Mouse (Mus musculus): ENCODE data around the gene Arhgdib.
A peak's percentile ranks its signal among the peaks of the same experiment; 100 is the strongest.

The Arhgdib gene

DNA sequence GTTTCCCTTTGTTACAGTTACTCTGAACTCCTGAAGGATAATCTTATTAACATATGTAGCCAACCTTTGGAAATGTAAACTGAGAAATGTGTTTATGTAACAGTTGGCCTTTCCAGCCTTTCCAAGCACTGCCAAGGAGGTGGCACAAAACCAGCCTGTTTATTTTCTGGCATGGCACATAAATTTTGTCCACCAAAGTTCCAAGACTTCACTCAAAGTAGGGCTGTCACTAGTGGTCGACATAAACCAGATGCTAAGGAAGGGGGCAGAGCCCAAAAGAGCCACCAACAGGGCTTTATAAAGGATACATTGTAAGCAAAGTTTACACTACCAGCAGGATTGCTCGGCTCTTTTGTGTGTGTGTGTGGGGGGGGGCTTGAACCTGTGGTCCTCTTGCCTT, 23.8 kb downstream of the Arhgdib start:
- no peak for DNase-seq

GRCm38 (mm10) chr6:136915721-136916395, 25.8 kb downstream of the Arhgdib start:
- peak; percentile 42 for DNase-seq

GRCm38 (mm10) chr6:136914234-136914633, 27.5 kb downstream of the Arhgdib start:
- no peak for DNase-seq

- DNase-seq: peak; percentile 69
Observed at GRCm38 (mm10) chr6:136913384-136914126, 28.1 kb downstream of the Arhgdib start.

GRCm38 (mm10) chr6:136912751-136913265, 28.9 kb downstream of the Arhgdib start:
- DNase-seq: no peak

- DNase-seq: peak; percentile 62
Observed at GRCm38 (mm10) chr6:136910247-136910890, 31.3 kb downstream of the Arhgdib start.

DNA sequence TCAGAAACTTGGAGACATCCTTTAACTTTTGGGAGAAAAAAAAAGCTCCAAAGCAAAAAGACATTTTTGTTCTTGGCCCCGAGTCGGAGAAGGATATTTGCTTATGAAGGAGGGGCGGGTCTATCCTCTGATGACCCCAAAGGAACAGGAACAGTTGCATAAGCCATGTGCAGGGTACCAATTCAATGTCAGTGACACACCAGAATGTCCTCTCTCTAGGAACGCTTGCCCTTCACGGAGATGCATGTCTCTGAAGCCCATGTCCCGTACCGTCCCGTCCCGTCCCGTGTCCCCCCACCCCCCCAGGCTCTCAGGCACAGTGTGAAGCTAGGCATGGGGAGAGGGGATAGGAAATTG, 34.8 kb downstream of the Arhgdib start:
- DNase-seq: no peak

- no peak for DNase-seq
Observed at GRCm38 (mm10) chr6:136906283-136906936, 35.3 kb downstream of the Arhgdib start.

- no peak for DNase-seq
Observed at GRCm38 (mm10) chr6:136903885-136904470, 37.7 kb downstream of the Arhgdib start.

DNA sequence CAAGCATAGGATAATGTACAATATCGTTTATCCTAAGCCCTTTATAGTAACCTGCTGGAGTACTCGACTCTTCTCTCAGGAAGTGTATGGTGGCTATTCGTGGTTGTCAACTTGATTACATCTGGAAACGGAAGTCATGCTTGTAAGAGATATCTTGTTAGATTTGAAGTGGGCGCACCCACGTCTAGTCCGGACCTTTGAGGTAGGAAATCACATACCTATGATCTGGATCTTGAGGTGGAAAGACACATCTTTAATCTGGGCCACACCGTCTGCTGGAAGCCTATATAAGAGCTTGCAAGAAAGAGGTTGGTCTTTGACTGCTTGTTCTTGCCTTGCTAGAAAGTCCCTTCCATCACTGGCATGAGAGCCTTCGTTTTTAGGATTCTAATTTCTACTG, 39.2 kb downstream of the Arhgdib start:
- DNase-seq: no peak

GRCm38 (mm10) chr6:136901010-136901409, 40.7 kb downstream of the Arhgdib start:
- DNase-seq: no peak

GRCm38 (mm10) chr6:136900369-136901009, 41.2 kb downstream of the Arhgdib start:
- DNase-seq: no peak

- DNase-seq: no peak
Observed at GRCm38 (mm10) chr6:136898954-136899353, 42.7 kb downstream of the Arhgdib start.

GRCm38 (mm10) chr6:136898222-136898621, 43.5 kb downstream of the Arhgdib start:
- peak; percentile 43 for DNase-seq

DNA sequence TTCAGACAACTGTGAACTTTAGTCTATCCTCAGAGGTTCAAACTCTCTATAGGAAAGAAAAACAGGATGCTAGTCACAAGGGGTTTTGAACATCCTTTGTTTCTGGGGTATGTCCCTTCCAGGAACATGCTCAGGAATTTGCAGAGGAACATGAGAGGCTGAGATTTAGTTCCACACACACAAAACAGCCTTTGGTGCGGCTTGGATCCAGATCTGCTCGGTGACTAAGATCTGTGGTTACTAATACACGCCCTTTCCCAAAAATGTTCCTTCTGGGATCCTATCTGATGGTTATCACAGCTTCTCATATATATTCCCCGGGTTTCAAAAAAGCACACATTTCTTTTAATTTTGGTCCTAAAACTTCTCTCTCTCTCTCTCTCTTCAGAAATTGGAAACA, 43.9 kb downstream of the Arhgdib start:
- no peak for DNase-seq

DNA sequence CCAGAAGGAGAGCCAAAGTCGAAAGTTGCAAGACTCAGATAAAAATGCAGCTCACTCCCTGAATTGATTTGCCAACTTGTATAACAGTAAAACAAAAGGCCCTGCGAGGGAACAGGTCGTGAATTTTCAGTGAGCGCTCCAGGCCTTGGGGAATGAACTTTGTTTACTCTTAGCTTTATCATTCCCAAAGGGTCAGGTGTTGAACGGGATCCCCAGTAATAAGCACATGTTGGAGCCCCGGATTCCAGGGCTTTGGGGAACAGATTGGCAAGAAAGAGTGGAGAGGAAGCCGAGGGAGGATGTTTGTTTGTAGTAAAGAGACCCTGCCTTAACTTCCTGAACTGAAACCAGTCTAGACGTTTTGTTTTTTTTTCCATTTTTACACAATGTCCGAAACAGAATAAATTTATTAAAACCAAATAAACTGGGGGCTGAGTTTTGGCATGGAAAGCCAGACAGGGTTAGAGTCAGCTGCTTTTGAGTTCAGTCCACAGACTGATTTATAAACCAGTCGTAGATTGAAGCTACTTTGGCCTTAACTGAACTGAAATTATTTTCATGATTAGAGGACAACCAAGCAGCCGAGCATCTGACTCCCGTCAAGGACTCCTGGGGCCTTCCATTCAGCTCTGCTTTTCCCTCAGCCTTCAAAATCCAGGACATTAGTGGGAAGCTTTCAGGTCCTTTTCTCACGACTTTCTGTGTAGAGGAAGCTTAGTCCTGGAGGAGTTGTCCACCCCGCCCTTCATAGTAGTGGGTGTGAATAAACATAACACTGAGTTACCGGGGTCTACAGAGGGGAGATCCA, 47.0 kb downstream of the Arhgdib start:
- peak; percentile 69 for DNase-seq

- DNase-seq: no peak
Observed at GRCm38 (mm10) chr6:136892002-136892401, 49.7 kb downstream of the Arhgdib start.

- DNase-seq: no peak
Observed at GRCm38 (mm10) chr6:136889554-136889953, 52.1 kb downstream of the Arhgdib start.

DNA sequence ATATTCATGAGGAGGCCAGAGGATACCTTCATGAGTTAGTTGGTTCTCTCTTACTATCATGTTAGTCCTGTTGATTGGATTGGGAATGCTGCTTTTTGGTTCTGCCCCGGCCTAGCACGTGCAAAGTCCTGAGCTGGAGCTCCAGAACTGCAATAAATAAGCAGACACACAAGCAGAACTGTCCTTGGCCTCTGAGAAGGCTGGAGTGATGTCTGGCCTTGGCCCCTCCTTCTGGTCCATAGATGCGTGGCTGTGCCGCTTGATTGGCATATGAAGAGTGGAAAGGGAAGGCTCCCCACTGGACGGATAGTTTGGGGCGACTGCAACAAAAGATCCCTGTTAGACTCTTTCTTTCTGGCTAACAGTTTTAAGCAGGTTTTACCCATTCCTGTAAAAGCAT, 52.6 kb downstream of the Arhgdib start:
- DNase-seq: no peak

GRCm38 (mm10) chr6:136887854-136888253, 53.8 kb downstream of the Arhgdib start:
- DNase-seq: peak; percentile 78

DNA sequence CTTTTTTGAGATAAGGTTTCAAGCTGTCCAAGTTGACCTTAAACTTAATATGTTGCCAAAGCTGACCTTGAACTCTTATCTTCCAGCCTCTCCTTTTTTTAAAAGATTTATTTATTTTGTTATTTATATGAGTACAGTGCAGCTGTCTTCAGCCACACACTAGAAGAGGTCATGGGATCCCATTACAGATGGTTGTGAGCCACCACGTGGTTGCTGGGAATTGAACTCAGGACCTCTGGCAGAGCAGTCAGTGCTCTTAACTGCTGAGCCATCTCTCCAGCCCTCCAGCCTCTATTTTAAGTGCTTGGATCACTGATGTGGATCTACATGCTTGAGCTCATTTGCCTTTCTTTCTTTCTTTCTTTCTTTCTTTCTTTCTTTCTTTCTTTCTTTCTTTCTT, 56.9 kb downstream of the Arhgdib start:
- DNase-seq: peak; percentile 49

All from kidney, postnatal 10 days (tissue).